Mouse (Mus musculus): ENCODE results near the gene Bhlhb9. TPM values are rescaled to one million over a fixed set of nuclear protein-coding genes. Genes with fewer than 3 reads are reported as not detected.
"Not testable (repeated sequence)": the region's sequence is repeated elsewhere in the genome, so short reads cannot be mapped to it uniquely, and the experiment has no call there.

Bhlhb9 gene
- total RNA-seq (2014; rRNA removed) (2.7 and 4.1 TPM in 2 replicates), polyA plus RNA-seq (2012; rRNA removed) (0.41 and 1.5 TPM in 2 replicates)

DNA sequence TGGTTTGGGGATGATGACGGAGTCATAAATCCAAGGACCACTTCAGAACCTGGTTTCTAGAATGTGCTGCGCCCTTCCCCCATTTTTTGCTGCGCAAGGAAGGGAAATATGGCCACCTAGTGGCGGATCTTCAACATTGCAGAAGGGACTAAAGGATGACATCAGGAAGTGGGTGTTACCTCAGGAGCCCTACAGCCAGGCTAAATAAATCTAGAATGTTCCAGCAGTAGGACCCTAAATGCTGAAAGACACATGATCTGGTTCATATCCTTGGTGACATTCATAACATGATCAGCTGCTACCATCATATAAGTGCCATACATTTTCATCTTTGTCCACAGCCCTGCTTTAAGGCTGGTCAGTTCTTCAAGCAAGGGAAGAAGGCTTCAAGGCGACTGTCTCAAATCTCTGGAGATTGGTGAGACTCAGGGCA, at the start of gene Bhlhb9:
Gene Bhlhb9 (plus strand): TSS at position 383 of the 433 bp plus-strand sequence.
- DNase-seq (ENCODE audit: extremely low read depth, low read depth, low spot score) = peak; percentile 25
- not testable (repeated sequence) for H3K27me3 ChIP-seq (ENCODE audit: control insufficient read depth, insufficient read depth, low read length); H3K36me3 ChIP-seq (ENCODE audit: control insufficient read depth, insufficient read depth, low read length); H3K4me1 ChIP-seq (ENCODE audit: control insufficient read depth, insufficient read depth, low read length); H3K9ac ChIP-seq (ENCODE audit: low read depth, low read length); H3K79me2 ChIP-seq (ENCODE audit: control insufficient read depth, insufficient read depth, low read length); H3K27ac ChIP-seq (replicated peaks; ENCODE audit: insufficient read depth, low read depth, low read length)
- TF ChIP-seq CTCF (IDR thresholded peaks at IDR 0.05; ENCODE audit: low read depth, low read length) = peak; percentile 5; the same call in 1 of the 2 replicates
- peak within 1 kb of the TSS; percentile 50; the same call in 1 of the 2 replicates for H3K4me3 ChIP-seq (ENCODE audit: insufficient read depth, low read depth, low read length)
- WGBS = 3% methylated on average over 2 of the region's 5 CpGs

DNA sequence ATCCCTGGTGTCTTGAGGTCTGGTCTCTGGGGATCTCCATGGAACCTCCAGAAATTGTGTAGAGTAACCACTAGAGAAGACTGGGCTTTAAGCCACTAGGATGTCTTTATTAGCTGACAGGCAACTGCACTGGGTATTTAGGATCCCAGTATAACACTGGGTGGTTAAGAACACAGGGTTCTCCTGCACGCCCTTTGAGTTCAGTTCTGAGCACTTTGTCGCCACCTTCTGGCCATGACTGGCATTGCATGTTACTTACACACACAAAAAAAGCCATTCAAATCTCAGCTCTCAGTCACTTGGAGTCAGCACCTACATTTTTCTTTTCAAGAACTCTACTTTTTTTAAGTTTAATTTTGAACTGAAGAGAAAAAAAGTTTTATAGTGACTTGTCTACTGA, 44.6 kb upstream of the Bhlhb9 start:
- no peaks in the 10 kb centered on the region for H3K4me1 ChIP-seq (ENCODE audit: control insufficient read depth, insufficient read depth, low read length)
- no peaks in the 10 kb centered on the region for H3K79me2 ChIP-seq (ENCODE audit: control insufficient read depth, insufficient read depth, low read length)
- H3K9ac ChIP-seq (ENCODE audit: low read depth, low read length) = no peak overlapping the region
- peak; percentile 41 for DNase-seq (ENCODE audit: extremely low read depth, low read depth, low spot score)
- no peak overlapping the region for H3K4me3 ChIP-seq (ENCODE audit: insufficient read depth, low read depth, low read length)
- H3K27me3 ChIP-seq (ENCODE audit: control insufficient read depth, insufficient read depth, low read length) = no peaks in the 10 kb centered on the region
- H3K36me3 ChIP-seq (ENCODE audit: control insufficient read depth, insufficient read depth, low read length) = no peaks in the 10 kb centered on the region; the same call in 1 of the 2 replicates
- H3K27ac ChIP-seq (replicated peaks; ENCODE audit: insufficient read depth, low read depth, low read length) = no peak overlapping the region
- WGBS = 3% methylated on average over 2 of the region's 2 CpGs
- TF ChIP-seq CTCF (IDR thresholded peaks at IDR 0.05; ENCODE audit: low read depth, low read length) (peak; percentile 62), POLR2A (IDR thresholded peaks at IDR 0.05; ENCODE audit: extremely low read depth, insufficient read depth, low read length) (no peak)

DNA sequence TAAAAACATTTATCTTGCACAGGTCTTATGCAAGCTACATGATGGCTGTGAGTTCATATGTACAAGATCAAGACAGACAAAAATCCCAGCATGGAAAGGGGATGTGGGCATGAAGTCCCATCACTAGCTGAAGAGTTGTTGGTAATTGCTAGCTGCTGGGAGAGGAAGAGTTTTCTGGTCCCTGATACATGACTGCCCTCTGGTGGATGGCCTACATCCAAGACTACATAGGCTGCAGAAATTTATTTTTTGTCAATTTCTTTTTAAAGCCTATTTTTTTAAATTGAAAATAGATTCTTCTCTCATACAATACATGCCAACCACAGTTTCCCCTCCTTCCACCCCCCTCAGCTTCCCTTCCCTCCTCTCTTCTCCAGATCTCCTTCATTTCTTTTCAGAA, 35.7 kb upstream of the Bhlhb9 start:
- no peak overlapping the region for H3K9ac ChIP-seq (ENCODE audit: low read depth, low read length)
- no peaks in the 10 kb centered on the region for H3K4me1 ChIP-seq (ENCODE audit: control insufficient read depth, insufficient read depth, low read length)
- TF ChIP-seq POLR2A (IDR thresholded peaks at IDR 0.05; ENCODE audit: extremely low read depth, insufficient read depth, low read length) (no peak), CTCF (IDR thresholded peaks at IDR 0.05; ENCODE audit: low read depth, low read length) (no peak)
- H3K36me3 ChIP-seq (ENCODE audit: control insufficient read depth, insufficient read depth, low read length) = peaks cover 5% of the 10 kb centered on the region; the same call in 1 of the 2 replicates
- H3K27ac ChIP-seq (replicated peaks; ENCODE audit: insufficient read depth, low read depth, low read length) = no peak overlapping the region
- H3K4me3 ChIP-seq (ENCODE audit: insufficient read depth, low read depth, low read length) = no peak overlapping the region
- no peaks in the 10 kb centered on the region for H3K27me3 ChIP-seq (ENCODE audit: control insufficient read depth, insufficient read depth, low read length)
- no peaks in the 10 kb centered on the region for H3K79me2 ChIP-seq (ENCODE audit: control insufficient read depth, insufficient read depth, low read length)
- DNase-seq (ENCODE audit: extremely low read depth, low read depth, low spot score) = peak; percentile 1

DNA sequence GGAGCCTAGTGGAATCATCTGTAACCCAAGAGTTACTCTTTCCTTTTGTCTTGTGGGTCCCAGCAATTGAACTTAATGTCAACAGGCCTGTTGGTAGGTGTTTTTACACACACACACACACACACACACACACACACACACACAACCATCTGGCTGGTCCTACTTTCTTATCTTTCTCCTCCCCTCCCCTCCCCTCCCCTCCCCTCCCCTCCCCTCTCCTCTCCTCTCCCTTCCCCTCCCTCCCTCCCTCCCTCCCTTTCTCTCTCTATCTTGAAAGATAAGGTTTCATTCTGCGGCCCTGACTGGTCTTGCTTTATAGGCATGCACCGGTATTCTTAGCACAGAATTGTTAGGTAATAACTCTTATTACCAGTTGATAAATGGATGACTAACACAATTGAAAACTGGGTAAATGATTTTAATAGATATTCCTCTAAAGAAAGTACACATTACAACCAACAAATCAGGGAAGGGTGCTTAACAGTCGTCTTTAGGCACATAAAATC, 29.3 kb upstream of the Bhlhb9 start:
- 73% methylated on average over 2 of the region's 3 CpGs for WGBS
- Histone ChIP-seq H3K9ac (ENCODE audit: low read depth, low read length) (no peak overlapping the region), H3K27me3 (ENCODE audit: control insufficient read depth, insufficient read depth, low read length) (no peaks in the 10 kb centered on the region), H3K79me2 (ENCODE audit: control insufficient read depth, insufficient read depth, low read length) (no peaks in the 10 kb centered on the region), H3K4me1 (ENCODE audit: control insufficient read depth, insufficient read depth, low read length) (no peaks in the 10 kb centered on the region), H3K4me3 (ENCODE audit: insufficient read depth, low read depth, low read length) (no peak overlapping the region), H3K27ac (replicated peaks; ENCODE audit: insufficient read depth, low read depth, low read length) (no peak overlapping the region), H3K36me3 (ENCODE audit: control insufficient read depth, insufficient read depth, low read length) (no peaks in the 10 kb centered on the region; the same call in 1 of the 2 replicates)
- TF ChIP-seq POLR2A (IDR thresholded peaks at IDR 0.05; ENCODE audit: extremely low read depth, insufficient read depth, low read length) (no peak), CTCF (IDR thresholded peaks at IDR 0.05; ENCODE audit: low read depth, low read length) (no peak)
- DNase-seq (ENCODE audit: extremely low read depth, low read depth, low spot score) = no peak

DNA sequence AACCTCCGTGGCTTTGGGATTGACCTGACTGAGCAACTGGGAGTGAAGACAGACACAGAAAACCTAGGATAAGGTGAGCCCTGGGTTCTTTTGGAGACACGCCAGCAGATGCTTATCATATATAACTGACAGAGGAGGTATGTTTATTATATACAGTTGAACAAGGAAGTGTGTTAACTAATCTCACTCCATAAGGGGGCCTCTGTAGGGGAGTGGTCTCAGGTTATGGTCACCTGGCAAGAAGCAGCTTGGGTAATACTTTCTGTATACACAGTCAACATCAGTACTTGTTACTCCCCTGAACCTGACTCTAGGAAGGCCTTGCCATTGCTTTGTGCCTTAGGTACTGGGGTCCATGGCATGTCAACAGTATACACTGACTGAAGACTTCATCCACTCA, 28.8 kb upstream of the Bhlhb9 start:
- Histone ChIP-seq H3K79me2 (ENCODE audit: control insufficient read depth, insufficient read depth, low read length) (no peaks in the 10 kb centered on the region), H3K27me3 (ENCODE audit: control insufficient read depth, insufficient read depth, low read length) (no peaks in the 10 kb centered on the region), H3K9ac (ENCODE audit: low read depth, low read length) (no peak overlapping the region), H3K4me3 (ENCODE audit: insufficient read depth, low read depth, low read length) (no peak overlapping the region), H3K36me3 (ENCODE audit: control insufficient read depth, insufficient read depth, low read length) (no peaks in the 10 kb centered on the region; the same call in 1 of the 2 replicates), H3K27ac (replicated peaks; ENCODE audit: insufficient read depth, low read depth, low read length) (no peak overlapping the region), H3K4me1 (ENCODE audit: control insufficient read depth, insufficient read depth, low read length) (no peaks in the 10 kb centered on the region)
- DNase-seq (ENCODE audit: extremely low read depth, low read depth, low spot score) = no peak
- WGBS = 73% methylated on average over 2 of the region's 2 CpGs
- TF ChIP-seq POLR2A (IDR thresholded peaks at IDR 0.05; ENCODE audit: extremely low read depth, insufficient read depth, low read length) (no peak), CTCF (IDR thresholded peaks at IDR 0.05; ENCODE audit: low read depth, low read length) (no peak)

DNA sequence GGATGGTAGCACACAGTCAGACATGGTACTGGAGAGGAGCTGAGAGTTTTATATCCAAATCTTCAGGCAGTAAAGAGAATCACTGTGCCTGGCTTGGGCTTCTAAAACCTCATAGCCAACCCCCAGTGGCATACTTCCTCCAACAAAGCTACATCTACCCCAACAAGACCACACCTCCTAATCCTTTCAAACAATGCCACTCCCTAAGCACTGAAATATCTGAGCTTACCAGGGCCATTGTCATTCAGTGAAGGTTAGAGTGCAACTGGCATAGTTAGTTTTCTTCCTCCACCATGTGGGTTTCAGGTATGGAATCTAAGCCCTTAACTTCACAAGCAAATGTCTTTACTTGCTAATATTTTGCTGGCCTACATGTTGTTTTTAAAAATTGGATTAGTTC, 5.9 kb upstream of the Bhlhb9 start:
- Histone ChIP-seq H3K4me1 (ENCODE audit: control insufficient read depth, insufficient read depth, low read length) (no peaks in the 10 kb centered on the region), H3K4me3 (ENCODE audit: insufficient read depth, low read depth, low read length) (no peak overlapping the region), H3K36me3 (ENCODE audit: control insufficient read depth, insufficient read depth, low read length) (no peaks in the 10 kb centered on the region), H3K27me3 (ENCODE audit: control insufficient read depth, insufficient read depth, low read length) (no peaks in the 10 kb centered on the region), H3K79me2 (ENCODE audit: control insufficient read depth, insufficient read depth, low read length) (no peaks in the 10 kb centered on the region), H3K9ac (ENCODE audit: low read depth, low read length) (no peak overlapping the region), H3K27ac (replicated peaks; ENCODE audit: insufficient read depth, low read depth, low read length) (no peak overlapping the region)
- no peak for DNase-seq (ENCODE audit: extremely low read depth, low read depth, low spot score)
- TF ChIP-seq POLR2A (IDR thresholded peaks at IDR 0.05; ENCODE audit: extremely low read depth, insufficient read depth, low read length) (no peak), CTCF (IDR thresholded peaks at IDR 0.05; ENCODE audit: low read depth, low read length) (no peak)

All from liver, adult 2 months (tissue).